Mouse (Mus musculus): ENCODE results near the gene Sncg. TPM values are rescaled to one million over a fixed set of nuclear protein-coding genes. Genes with fewer than 3 reads are reported as not detected.

Gene Sncg
- total and polyA plus RNA-seq, 3 experiments: not detected

DNA sequence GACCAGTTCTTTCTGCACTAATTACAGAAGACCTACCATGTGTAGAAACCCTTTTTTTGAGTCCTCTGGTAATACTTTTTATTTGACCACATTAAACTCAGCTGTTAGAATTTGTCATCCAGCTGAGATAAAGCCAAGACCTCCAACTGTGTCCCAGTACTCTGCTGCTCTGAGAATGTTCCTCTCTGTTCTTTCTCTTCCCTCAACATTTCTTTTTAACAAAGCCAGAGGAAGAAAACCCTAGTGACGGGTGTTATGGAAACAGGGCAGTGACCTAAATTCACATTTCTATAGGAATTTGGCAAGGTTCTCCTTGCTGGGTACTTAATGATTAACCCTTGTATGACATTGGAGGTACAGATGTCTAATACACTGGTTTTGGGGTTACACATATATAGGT lies 35.1 kb downstream of the Sncg start:
- Histone ChIP-seq H3K4me3 (ENCODE audit: control insufficient read depth in 1 of 2, insufficient read depth in 1 of 2, low read depth in 2 of 2, low read length in 2 of 2) (no peak overlapping the region), H3K27me3 (ENCODE audit: control insufficient read depth in 1 of 2, insufficient read depth in 2 of 2, low read length in 2 of 2) (no peaks in the 10 kb centered on the region), H3K9ac (ENCODE audit: control insufficient read depth, low read depth, low read length, poor library complexity, severe bottlenecking) (no peak overlapping the region), H3K4me1 (ENCODE audit: control insufficient read depth in 1 of 2, insufficient read depth in 2 of 2, low read length in 2 of 2) (peaks cover 16 to 21% of the 10 kb centered on the region in 2 experiments), H3K27ac (ENCODE audit: control insufficient read depth, low read depth, low read length) (no peak overlapping the region), H3K9me3 (replicated peaks; ENCODE audit: insufficient read depth, low read length) (no peaks in the 10 kb centered on the region), H3K36me3 (ENCODE audit: control insufficient read depth in 1 of 2, insufficient read depth in 2 of 2, low read length in 2 of 2) (peaks cover 13 to 26% of the 10 kb centered on the region in 2 experiments), H3K79me2 (ENCODE audit: control insufficient read depth, insufficient read depth, low read length, poor library complexity) (no peaks in the 10 kb centered on the region)
- TF ChIP-seq USF1 (IDR thresholded peaks at IDR 0.05; ENCODE audit: low read depth, low read length) (no peak), ELF1 (IDR thresholded peaks at IDR 0.05; ENCODE audit: low read depth, low read length) (no peak), GATA1 (IDR thresholded peaks at IDR 0.05; ENCODE audit: low read depth, low read length) (no peak), E2F4 (IDR thresholded peaks at IDR 0.05; ENCODE audit: borderline replicate concordance, low read depth, low read length) (no peak), ZKSCAN1 (IDR thresholded peaks at IDR 0.05; ENCODE audit: low read depth, low read length) (no peak), POLR2AphosphoS2 (IDR thresholded peaks at IDR 0.05; ENCODE audit: low read length) (no peak), JUND (IDR thresholded peaks at IDR 0.05; ENCODE audit: low read depth, low read length) (no peak), POLR2A (IDR thresholded peaks at IDR 0.05; ENCODE audit: control insufficient read depth in 1 of 2, insufficient read depth in 1 of 2, low read depth in 1 of 2, low read length in 2 of 2, poor library complexity in 1 of 2) (no peak), CHD2 (IDR thresholded peaks at IDR 0.05; ENCODE audit: low read length) (no peak), SMC3 (IDR thresholded peaks at IDR 0.05; ENCODE audit: low read depth, low read length) (no peak), ZNF384 (IDR thresholded peaks at IDR 0.05; ENCODE audit: low read depth, low read length) (no peak), ZC3H11A (IDR thresholded peaks at IDR 0.05; ENCODE audit: low read depth, low read length) (no peak), KAT2A (conservative IDR thresholded peaks at IDR 0.05; ENCODE audit: low read depth, low read length) (no peak)
- no peak for DNase-seq (ENCODE audit: low read depth, low spot score)

DNA sequence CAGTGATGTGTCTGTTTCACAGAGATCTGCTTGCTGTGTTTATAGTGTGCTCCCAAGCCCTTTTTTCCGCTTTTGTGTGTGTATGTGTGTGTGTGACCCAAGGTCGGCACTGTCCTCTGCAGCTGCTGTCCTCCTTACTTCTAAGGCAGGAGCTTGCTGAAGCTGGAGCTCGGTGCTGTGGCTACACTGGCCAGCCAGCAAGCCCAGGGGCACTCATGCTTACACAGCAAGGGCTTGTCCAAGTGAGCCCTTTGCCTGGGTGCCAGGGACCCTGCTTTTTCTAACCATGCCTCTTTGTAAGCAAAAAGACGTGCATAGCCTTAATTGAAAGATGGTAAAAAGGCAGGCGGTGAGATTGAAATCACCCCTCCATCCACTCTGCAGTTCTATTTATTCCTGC lies 42.1 kb downstream of the Sncg start:
- no peak overlapping the region for H3K4me3 ChIP-seq (ENCODE audit: control insufficient read depth in 1 of 2, insufficient read depth in 1 of 2, low read depth in 2 of 2, low read length in 2 of 2)
- TF ChIP-seq KAT2A (conservative IDR thresholded peaks at IDR 0.05; ENCODE audit: low read depth, low read length) (no peak), E2F4 (IDR thresholded peaks at IDR 0.05; ENCODE audit: borderline replicate concordance, low read depth, low read length) (no peak), NRF1 (IDR thresholded peaks at IDR 0.05; ENCODE audit: insufficient read depth, low read depth, low read length, poor library complexity, severe bottlenecking) (no peak), EP300 (IDR thresholded peaks at IDR 0.05; ENCODE audit: low read depth in 1 of 2, low read length in 2 of 2) (no peak), MAZ (IDR thresholded peaks at IDR 0.05; ENCODE audit: low read depth, low read length) (no peak), ELF1 (IDR thresholded peaks at IDR 0.05; ENCODE audit: low read depth, low read length) (no peak), TBP (IDR thresholded peaks at IDR 0.05; ENCODE audit: low read depth, low read length) (no peak), ZMIZ1 (IDR thresholded peaks at IDR 0.05; ENCODE audit: low read depth, low read length) (no peak), RCOR1 (IDR thresholded peaks at IDR 0.05; ENCODE audit: low read depth, low read length) (no peak), POLR2AphosphoS2 (IDR thresholded peaks at IDR 0.05; ENCODE audit: low read length) (no peak), ZC3H11A (IDR thresholded peaks at IDR 0.05; ENCODE audit: low read depth, low read length) (no peak)
- no peaks in the 10 kb centered on the region for H3K79me2 ChIP-seq (ENCODE audit: control insufficient read depth, insufficient read depth, low read length, poor library complexity)
- H3K27me3 ChIP-seq (ENCODE audit: control insufficient read depth in 1 of 2, insufficient read depth in 2 of 2, low read length in 2 of 2): no peaks in the 10 kb centered on the region
- peaks cover 6 to 21% of the 10 kb centered on the region in 2 experiments for H3K36me3 ChIP-seq (ENCODE audit: control insufficient read depth in 1 of 2, insufficient read depth in 2 of 2, low read length in 2 of 2)
- no peak overlapping the region for H3K27ac ChIP-seq (ENCODE audit: control insufficient read depth, low read depth, low read length)
- H3K9me3 ChIP-seq (replicated peaks; ENCODE audit: insufficient read depth, low read length): no peaks in the 10 kb centered on the region
- no peak overlapping the region for H3K9ac ChIP-seq (ENCODE audit: control insufficient read depth, low read depth, low read length, poor library complexity, severe bottlenecking)
- peaks cover 2 to 4% of the 10 kb centered on the region in 2 experiments; a peak in 2 of 4 replicates for H3K4me1 ChIP-seq (ENCODE audit: control insufficient read depth in 1 of 2, insufficient read depth in 2 of 2, low read length in 2 of 2)
- DNase-seq (ENCODE audit: low read depth, low spot score): no peak
